Mouse (Mus musculus): ENCODE measurements at regions not wholly inside any gene's neighbourhood (a gene's known extent, or its start where the extent isn't known, plus 50 kb on each side); places are given as distances from the start of the nearest gene placed in this dataset.

- peak; percentile 33 for DNase-seq
- intact Hi-C loops (cut with DNase I), result no loop called here
These were observed 66.5 kb downstream of the Nmur2 start for GRCm38 (mm10) chr11:55974224-55974875.

GRCm38 (mm10) chr11:55966580-55966979 is 74.2 kb downstream of the Nmur2 start:
- intact Hi-C loops (cut with DNase I), result no loop called here

GRCm38 (mm10) chr11:55958372-55958771 is 82.4 kb downstream of the Nmur2 start:
- DNase-seq, result no peak
- intact Hi-C loops (cut with DNase I), result no loop called here

More at GRCm38 (mm10) chr11:55966580-55966979, 74.2 kb downstream of the Nmur2 start:
- no peak for DNase-seq

GRCm38 (mm10) chr11:55957355-55957754 is 83.5 kb downstream of the Nmur2 start:
- no peak for DNase-seq
- intact Hi-C loops (cut with DNase I), result no loop called here

GRCm38 (mm10) chr11:55953696-55954095 is 87.1 kb downstream of the Nmur2 start:
- no peak for DNase-seq
- intact Hi-C loops (cut with DNase I), result no loop called here

GRCm38 (mm10) chr11:55949596-55949995 is 91.2 kb downstream of the Nmur2 start:
- intact Hi-C loops (cut with DNase I), result no loop called here
- no peak for DNase-seq

- intact Hi-C loops (cut with DNase I), result no loop called here
- DNase-seq, result peak; percentile 6
These were observed 94.1 kb downstream of the Nmur2 start for GRCm38 (mm10) chr11:55946629-55947240.

- intact Hi-C loops (cut with DNase I), result no loop called here
These were observed 94.8 kb downstream of the Nmur2 start for GRCm38 (mm10) chr11:55946028-55946427.

GRCm38 (mm10) chr11:55939983-55940382 is 100.8 kb downstream of the Nmur2 start:
- no peak for DNase-seq
- intact Hi-C loops (cut with DNase I), result no loop called here

More at GRCm38 (mm10) chr11:55946028-55946427, 94.8 kb downstream of the Nmur2 start:
- no peak for DNase-seq

- intact Hi-C loops (cut with DNase I), result no loop called here
- DNase-seq, result no peak
These were observed 114.4 kb downstream of the Nmur2 start for GRCm38 (mm10) chr11:55926366-55926765.

- peak; percentile 60 for DNase-seq
- intact Hi-C loops (cut with DNase I), result no loop called here
These were observed 121.7 kb downstream of the Nmur2 start for GRCm38 (mm10) chr11:55919066-55919465.

GRCm38 (mm10) chr11:55918411-55918810 is 122.4 kb downstream of the Nmur2 start:
- intact Hi-C loops (cut with DNase I), result no loop called here
- DNase-seq, result no peak

- DNase-seq, result peak; percentile 11
- intact Hi-C loops (cut with DNase I), result no loop called here
These were observed 143.3 kb downstream of the Nmur2 start for GRCm38 (mm10) chr11:55897506-55897905.

GRCm38 (mm10) chr11:55890161-55890560 is 150.6 kb downstream of the Nmur2 start:
- intact Hi-C loops (cut with DNase I), result no loop called here
- DNase-seq, result no peak

- intact Hi-C loops (cut with DNase I), result no loop called here
- DNase-seq, result no peak
These were observed 162.2 kb downstream of the Nmur2 start for GRCm38 (mm10) chr11:55878631-55879030.

- intact Hi-C loops (cut with DNase I), result no loop called here
These were observed 173.7 kb downstream of the Nmur2 start for GRCm38 (mm10) chr11:55867141-55867540.

GRCm38 (mm10) chr11:55859230-55859629 is 181.6 kb downstream of the Nmur2 start:
- DNase-seq, result peak; percentile 85
- intact Hi-C loops (cut with DNase I), result no loop called here

More at GRCm38 (mm10) chr11:55867141-55867540, 173.7 kb downstream of the Nmur2 start:
- DNase-seq, result no peak

GRCm38 (mm10) chr11:55820479-55820878 is 212.5 kb upstream of the Glra1 start:
- DNase-seq, result no peak
- intact Hi-C loops (cut with DNase I), result no loop called here

- intact Hi-C loops (cut with DNase I), result no loop called here
- DNase-seq, result no peak
These were observed 208.6 kb upstream of the Glra1 start for GRCm38 (mm10) chr11:55816566-55816965.

- intact Hi-C loops (cut with DNase I), result no loop called here
- DNase-seq, result no peak
These were observed 202.7 kb upstream of the Glra1 start for GRCm38 (mm10) chr11:55810685-55811084.

GRCm38 (mm10) chr11:55791195-55791865 is 183.3 kb upstream of the Glra1 start:
- intact Hi-C loops (cut with DNase I), result loop anchor here (10.0 kb wide), 1 partner anchor 257 kb away; no protein-coding TSS in a partner anchor
- DNase-seq, result peak; percentile 64

- DNase-seq, result peak; percentile 34
These were observed 181.6 kb upstream of the Glra1 start for GRCm38 (mm10) chr11:55789638-55790037.

More at GRCm38 (mm10) chr11:55789638-55790037, 181.6 kb upstream of the Glra1 start:
- intact Hi-C loops (cut with DNase I), result loop anchor here (10.0 kb wide), 1 partner anchor 255 kb away; no protein-coding TSS in a partner anchor
